Mouse (Mus musculus) liver, postnatal 0 days (tissue): ENCODE measurements around the gene Trp53tg5.

Source experiments
- CTCF ChIP-seq: sonication (generic); IDR thresholded peaks from 2 replicates; pipeline ENCODE4 v1.5.1; 2016; ENCODE audit warnings: antibody characterized with exemption, low read depth
- EP300 ChIP-seq: IDR thresholded peaks from 2 replicates; pipeline ENCODE4 v1.6.1; 2016; ENCODE audit warnings: antibody characterized with exemption, low read depth, mild to moderate bottlenecking

DNA sequence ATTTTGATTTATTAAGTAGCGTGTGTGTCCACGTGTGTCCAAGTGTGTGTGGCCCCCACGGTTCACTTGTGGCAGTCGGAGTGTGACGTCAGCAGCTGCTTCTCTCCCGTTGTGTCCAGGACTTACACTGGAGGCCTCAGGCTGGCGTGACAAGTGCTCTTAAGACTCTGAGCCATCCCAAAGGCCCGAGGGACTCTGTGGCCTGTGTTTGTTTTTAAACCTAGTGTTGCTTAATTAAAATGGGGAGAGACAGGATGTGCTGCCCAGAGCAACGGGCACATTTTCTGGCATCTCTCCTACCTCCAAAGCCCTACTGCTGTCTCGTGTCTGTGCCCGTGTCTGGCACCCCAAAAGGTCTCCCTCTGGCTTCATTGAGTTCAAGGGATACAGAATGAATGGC, 50.1 kb downstream of the Trp53tg5 start:
- TF ChIP-seq EP300, result no peak
- TF ChIP-seq CTCF, result no peak
